Mouse (Mus musculus) stomach, embryonic 14.5 days (tissue): ENCODE results near the gene Aaas. TPM values are rescaled to one million over a fixed set of nuclear protein-coding genes. Genes with fewer than 3 reads are reported as not detected.
A peak's percentile ranks its signal among the peaks of the same experiment; 100 is the strongest.

Source experiments
- ATAC-seq: fragments of 200-750 bp; cut with Nextera tagmentation; 2 replicates; pipeline ENCODE4 v1.8.0; 2017; ENCODE audit warnings: low read depth, moderate TSS enrichment; ENCODE audit not compliant: insufficient number of reproducible peaks, insufficient read depth, low FRiP score
- H3K27ac ChIP-seq: fragments of 300-500 bp; sonication (generic); 2 replicates; pipeline ENCODE4 v1.5.1; 2014; ENCODE audit warnings: mild to moderate bottlenecking, low read length, moderate library complexity, mixed read lengths
- H3K27me3 ChIP-seq: fragments of 300-500 bp; sonication (generic); 2 replicates; pipeline ENCODE4 v1.6.1; 2014; ENCODE audit warnings: low read length, control low read depth, mixed read lengths; ENCODE audit not compliant: control insufficient read depth, insufficient read depth
- H3K36me3 ChIP-seq: fragments of 300-500 bp; sonication (generic); 2 replicates; pipeline ENCODE4 v1.6.1; 2014; ENCODE audit warnings: mild to moderate bottlenecking, control low read depth, low read length, moderate library complexity, mixed read lengths; ENCODE audit not compliant: control insufficient read depth, insufficient read depth
- H3K4me1 ChIP-seq: fragments of 300-500 bp; sonication (generic); 2 replicates; pipeline ENCODE4 v1.6.1; 2014; ENCODE audit warnings: low read length, control low read depth, mixed read lengths; ENCODE audit not compliant: control insufficient read depth, insufficient read depth
- H3K4me2 ChIP-seq: fragments of 300-500 bp; sonication (generic); replicated peaks from 2 replicates; pipeline ENCODE4 v1.6.1; 2014; ENCODE audit warnings: low read depth, low read length, control low read depth
- H3K4me3 ChIP-seq: fragments of 300-500 bp; sonication (generic); 2 replicates; pipeline ENCODE4 v1.5.1; 2014; ENCODE audit warnings: low read depth, low read length, control low read depth
- H3K9ac ChIP-seq: fragments of 300-500 bp; sonication (generic); replicated peaks from 2 replicates; pipeline ENCODE4 v1.6.1; 2014; ENCODE audit warnings: low read depth, mild to moderate bottlenecking, control low read depth, low read length, moderate library complexity, mixed read lengths
- H3K9me3 ChIP-seq: fragments of 300-500 bp; sonication (generic); 2 replicates; pipeline ENCODE4 v1.6.1; 2016; ENCODE audit warnings: low read depth, low read length, control low read depth; ENCODE audit not compliant: control insufficient read depth
- WGBS: fragments of 180-500 bp; shearing (Covaris S2); extraction: QIAGEN DNeasy Blood & Tissue Kit; methylation state at CpG from one replicate; pipeline ENCODE4 v1.1.7; 2014; 5-methylcytosine and 5-hydroxymethylcytosine counted together
- polyA plus RNA-seq: library from polyadenylated mRNA; unstranded; fragments of >200 nt; fragmentation: Nextera tagmentation; extraction: Ambion mirVana; gene quantifications from 2 replicates; pipeline ENCODE4 v1.2.1, GENCODE M21; 2014

The Aaas gene
- polyA plus RNA-seq, 1 experiment from 2014 or later, result 68.4 TPM

DNA sequence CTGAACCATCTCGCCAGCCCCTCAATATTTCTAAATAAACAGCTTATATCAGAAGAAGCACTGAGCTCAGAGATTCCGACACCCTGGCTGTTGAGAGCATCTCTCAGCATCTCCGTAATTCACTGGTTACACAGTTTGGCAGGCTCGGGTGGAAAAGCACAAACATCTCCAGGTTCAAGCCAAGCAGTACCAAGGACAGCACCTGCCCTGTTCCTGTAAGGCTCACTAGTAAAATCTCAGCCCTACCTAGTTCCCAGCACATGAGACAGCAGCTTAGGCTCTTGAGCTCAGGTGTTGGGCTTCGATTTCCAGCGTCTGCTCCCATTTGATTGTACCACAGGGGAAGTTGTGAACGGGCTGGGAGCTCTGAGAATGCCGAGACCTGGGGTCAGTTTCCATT is 15.3 kb downstream of the Aaas start:
- Histone ChIP-seq H3K4me3 (no peak overlapping the region), H3K27me3 (no peaks in the 10 kb centered on the region), H3K4me1 (peaks cover 14% of the 10 kb centered on the region), H3K36me3 (peaks cover 48% of the 10 kb centered on the region), H3K9ac (no peak overlapping the region), H3K4me2 (no peak overlapping the region), H3K9me3 (no peaks in the 10 kb centered on the region), H3K27ac (no peak overlapping the region)
- no peak for ATAC-seq
- 86% methylated on average over 8 of the region's 8 CpGs for WGBS

DNA sequence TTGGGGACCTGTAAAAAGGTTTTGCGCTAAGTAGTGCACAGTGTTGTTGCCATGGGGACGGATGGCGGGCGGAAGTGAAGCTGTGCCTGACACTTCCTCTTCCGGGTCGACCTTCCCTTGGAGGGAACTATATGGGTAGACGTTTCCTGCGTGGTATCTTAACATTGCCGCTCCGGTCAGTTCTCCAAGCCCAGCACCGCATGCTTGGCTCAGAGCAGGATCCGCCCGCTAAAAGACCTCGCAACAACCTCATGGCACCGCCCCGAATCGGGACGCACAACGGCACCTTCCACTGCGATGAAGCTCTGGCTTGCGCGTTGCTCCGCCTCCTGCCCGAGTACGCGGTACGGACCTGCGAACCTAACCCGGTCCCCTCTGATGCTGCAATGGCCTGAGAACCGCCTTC is 19.0 kb downstream of the Aaas start, which contains the start of gene Myg1:
Myg1 (plus strand) TSS at position 100 of the 406 bp plus-strand sequence.
- Histone ChIP-seq H3K4me3 (peak within 1 kb of the TSS; percentile 77), H3K4me2 (peak within 1 kb of the TSS; percentile 92), H3K27me3 (no peaks in the 10 kb centered on the region), H3K9me3 (no peaks in the 10 kb centered on the region), H3K36me3 (peaks cover 31% of the 10 kb centered on the region), H3K4me1 (peaks cover 19% of the 10 kb centered on the region), H3K27ac (peak within 1 kb of the TSS; percentile 82), H3K9ac (peak within 1 kb of the TSS; percentile 67)
- ATAC-seq, result peak; percentile 92
- under 1% methylated on average over 30 of the region's 30 CpGs for WGBS

- Histone ChIP-seq H3K4me3 (peak overlapping the region; percentile 68), H3K27me3 (no peaks in the 10 kb centered on the region), H3K9me3 (no peaks in the 10 kb centered on the region), H3K4me1 (peaks cover 5% of the 10 kb centered on the region), H3K9ac (peak overlapping the region; percentile 61), H3K36me3 (peaks cover 31% of the 10 kb centered on the region), H3K4me2 (peak overlapping the region; percentile 84), H3K27ac (no peak overlapping the region)
- no peak for ATAC-seq
- 62% methylated on average over 8 of the region's 8 CpGs for WGBS
These were observed 23.7 kb downstream of the Aaas start for GRCm38 (mm10) chr15:102326892-102327291.

DNA sequence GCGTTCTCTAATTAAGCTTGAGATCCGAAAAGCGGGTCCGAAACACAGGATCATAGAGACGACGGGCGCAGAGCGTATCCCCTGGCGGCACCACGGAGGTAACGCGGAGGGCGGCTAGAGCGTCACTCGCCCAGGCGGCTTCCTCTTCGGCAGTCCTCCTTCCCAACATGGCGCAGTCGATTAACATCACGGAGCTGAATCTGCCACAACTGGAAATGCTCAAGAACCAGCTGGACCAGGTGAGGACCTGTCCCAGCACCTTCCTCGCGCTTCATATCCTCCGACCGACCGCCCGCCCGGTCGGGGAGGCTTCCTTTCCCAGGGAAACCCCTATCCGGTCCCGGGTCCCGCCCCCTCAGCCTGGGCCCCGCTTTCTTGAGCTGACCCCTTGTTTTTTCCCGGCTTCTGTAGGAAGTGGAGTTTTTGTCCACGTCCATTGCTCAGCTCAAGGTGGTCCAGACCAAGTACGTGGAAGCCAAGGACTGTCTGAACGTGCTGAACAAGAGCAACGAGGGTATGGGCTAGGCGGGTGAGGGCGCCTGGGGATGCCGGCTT is 24.5 kb downstream of the Aaas start, which contains the start of gene Pfdn5:
Pfdn5 (plus strand) TSS at position 95 of the 555 bp plus-strand sequence.
- Histone ChIP-seq H3K9ac (peak within 1 kb of the TSS; percentile 61), H3K4me1 (peaks cover 5% of the 10 kb centered on the region), H3K4me3 (peak within 1 kb of the TSS; percentile 68), H3K4me2 (peak within 1 kb of the TSS; percentile 84), H3K27ac (peak within 1 kb of the TSS; percentile 10; the same call in 1 of the 2 replicates), H3K27me3 (no peaks in the 10 kb centered on the region), H3K9me3 (no peaks in the 10 kb centered on the region), H3K36me3 (peaks cover 34% of the 10 kb centered on the region)
- ATAC-seq, result peak; percentile 88
- WGBS, result under 1% methylated on average over 40 of the region's 40 CpGs

DNA sequence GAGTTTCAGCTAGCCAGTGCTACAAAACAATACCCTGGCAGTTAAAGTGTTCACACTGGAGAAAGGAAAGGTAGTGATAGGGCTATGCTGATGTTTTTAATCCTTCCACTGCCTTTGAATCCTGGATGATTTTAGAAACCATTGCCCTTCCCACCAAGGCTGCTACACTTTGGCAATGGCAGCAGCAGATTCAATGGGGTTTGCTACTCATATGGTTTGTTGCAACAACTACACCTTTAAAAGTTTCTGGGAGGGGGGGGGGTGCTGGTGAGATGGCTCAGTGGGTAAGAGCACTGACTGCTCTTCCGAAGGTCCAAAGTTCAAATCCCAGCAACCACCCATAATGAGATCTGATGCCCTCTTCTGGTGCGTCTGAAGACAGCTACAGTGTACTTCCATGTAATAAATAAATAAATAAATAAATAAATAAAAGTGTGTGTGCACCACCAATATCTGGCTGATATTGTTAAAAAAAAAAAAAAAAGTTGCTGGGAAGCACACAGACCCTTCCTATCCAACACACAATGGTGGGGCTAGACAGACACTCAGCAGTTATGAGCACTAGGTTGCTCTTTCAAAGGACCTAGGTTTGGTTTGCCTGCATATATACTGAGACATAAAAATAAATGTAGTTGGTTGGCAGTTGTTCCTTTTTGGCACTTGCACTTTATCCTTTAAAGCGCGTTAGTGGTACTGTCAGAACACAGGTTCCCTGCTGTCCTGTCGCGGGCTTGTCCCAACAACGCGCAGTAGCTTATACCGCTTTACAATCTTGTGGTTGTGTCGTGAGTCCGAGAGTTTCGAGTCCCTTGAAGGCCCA is 25.7 kb downstream of the Aaas start:
- Histone ChIP-seq H3K9ac (no peak overlapping the region), H3K27ac (no peak overlapping the region), H3K4me3 (no peak overlapping the region; the same call in 1 of the 2 replicates), H3K4me1 (peaks cover 5% of the 10 kb centered on the region), H3K9me3 (no peaks in the 10 kb centered on the region), H3K27me3 (no peaks in the 10 kb centered on the region), H3K36me3 (peaks cover 41% of the 10 kb centered on the region), H3K4me2 (no peak overlapping the region)
- 77% methylated on average over 12 of the region's 12 CpGs for WGBS
- no peak for ATAC-seq

DNA sequence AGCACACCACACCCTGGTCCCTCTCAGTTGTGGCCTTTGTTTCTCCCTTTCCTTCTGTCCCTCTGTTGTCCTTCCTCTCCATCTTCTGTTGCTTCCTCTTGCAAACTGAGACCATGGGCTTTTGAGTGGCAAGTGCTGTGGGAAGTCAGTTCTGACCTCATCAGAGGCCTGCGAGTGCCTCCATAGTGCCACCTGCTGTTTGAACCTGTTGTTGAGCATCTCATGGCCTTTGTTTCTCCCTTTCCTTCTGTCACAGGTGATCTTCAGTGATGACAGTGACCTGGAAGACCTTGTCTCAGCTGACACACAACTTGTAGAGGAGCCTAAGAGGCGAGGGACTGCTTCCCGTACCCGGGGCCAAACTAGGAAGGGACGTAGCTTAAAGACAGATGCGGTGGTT is 34.3 kb downstream of the Aaas start:
- no peak for ATAC-seq
- Histone ChIP-seq H3K27ac (no peak overlapping the region), H3K4me3 (no peak overlapping the region), H3K9ac (no peak overlapping the region), H3K27me3 (no peaks in the 10 kb centered on the region), H3K9me3 (no peaks in the 10 kb centered on the region), H3K36me3 (peaks cover 61% of the 10 kb centered on the region), H3K4me1 (no peaks in the 10 kb centered on the region), H3K4me2 (no peak overlapping the region)
- WGBS, result 84% methylated on average over 6 of the region's 6 CpGs

DNA sequence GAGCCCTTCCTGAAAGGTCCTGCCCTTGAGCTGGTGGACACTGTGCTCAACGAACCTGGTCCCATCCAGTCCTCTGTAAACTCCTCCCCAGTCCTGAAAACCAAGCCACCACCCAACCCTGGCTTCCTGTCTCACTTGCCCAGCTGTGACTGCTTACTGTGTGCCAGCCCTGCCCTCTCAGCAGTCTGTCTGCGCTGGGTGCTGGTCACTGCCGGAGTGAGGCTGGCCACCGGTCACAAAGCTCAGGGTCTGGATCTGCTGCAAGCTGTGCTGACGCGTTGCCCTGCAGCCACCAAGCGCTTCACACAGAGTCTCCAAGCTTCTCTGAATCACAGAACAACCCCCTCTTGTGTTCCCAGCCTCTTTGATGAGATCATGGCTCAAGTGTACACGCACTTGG is 35.3 kb downstream of the Aaas start:
- H3K36me3 ChIP-seq, result peaks cover 53% of the 10 kb centered on the region
- 87% methylated on average over 8 of the region's 8 CpGs for WGBS

DNA sequence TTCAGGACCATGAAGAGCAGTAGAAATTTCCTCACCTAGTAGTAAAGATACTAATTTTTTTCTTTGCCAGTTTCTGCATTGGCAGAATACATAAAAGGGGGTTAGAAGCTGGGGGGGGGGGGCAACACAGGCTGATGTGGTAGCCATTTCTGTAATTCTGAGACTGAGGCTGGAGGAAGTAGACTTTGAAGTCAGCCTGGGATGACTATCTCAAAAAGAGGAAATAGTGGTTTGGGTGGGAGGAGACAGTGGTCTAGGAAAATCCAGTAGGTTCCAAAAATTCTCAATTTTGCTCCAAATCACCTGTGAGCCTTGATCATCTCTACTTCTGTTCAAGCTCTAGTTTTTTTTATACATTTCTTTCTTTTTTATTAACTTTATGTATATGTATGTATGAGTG is 39.1 kb downstream of the Aaas start:
- Histone ChIP-seq H3K27ac (no peak overlapping the region), H3K36me3 (peaks cover 52% of the 10 kb centered on the region), H3K9ac (no peak overlapping the region), H3K4me1 (no peaks in the 10 kb centered on the region; the same call in 1 of the 2 replicates), H3K4me3 (no peak overlapping the region), H3K27me3 (no peaks in the 10 kb centered on the region), H3K9me3 (no peaks in the 10 kb centered on the region), H3K4me2 (no peak overlapping the region)
- no peak for ATAC-seq

More for the DNA sequence above, 35.3 kb downstream of the Aaas start:
- no peak overlapping the region for H3K4me3 ChIP-seq
- H3K27ac ChIP-seq, result no peak overlapping the region
- no peaks in the 10 kb centered on the region for H3K9me3 ChIP-seq
- ATAC-seq, result no peak
- H3K9ac ChIP-seq, result no peak overlapping the region
- H3K27me3 ChIP-seq, result no peaks in the 10 kb centered on the region
- no peak overlapping the region for H3K4me2 ChIP-seq
- H3K4me1 ChIP-seq, result no peaks in the 10 kb centered on the region
